Mouse (Mus musculus) ES-E14 (cell line): ENCODE results near the gene Gm28308.

Source experiments
- HCFC1 ChIP-seq: IDR thresholded peaks from 2 replicates; pipeline ENCODE4 v1.6.1; 2012; ENCODE audit warnings: low read length, inconsistent platforms, borderline replicate concordance; ENCODE audit not compliant: insufficient read depth
- MAFK ChIP-seq: IDR thresholded peaks from 2 replicates; pipeline ENCODE4 v1.6.1; 2014; ENCODE audit warnings: mild to moderate bottlenecking, low read depth, low read length, inconsistent platforms; ENCODE audit not compliant: insufficient read depth
- ZNF384 ChIP-seq: IDR thresholded peaks from 2 replicates; pipeline ENCODE4 v1.6.1; 2012; ENCODE audit warnings: low read depth, low read length, inconsistent platforms

DNA sequence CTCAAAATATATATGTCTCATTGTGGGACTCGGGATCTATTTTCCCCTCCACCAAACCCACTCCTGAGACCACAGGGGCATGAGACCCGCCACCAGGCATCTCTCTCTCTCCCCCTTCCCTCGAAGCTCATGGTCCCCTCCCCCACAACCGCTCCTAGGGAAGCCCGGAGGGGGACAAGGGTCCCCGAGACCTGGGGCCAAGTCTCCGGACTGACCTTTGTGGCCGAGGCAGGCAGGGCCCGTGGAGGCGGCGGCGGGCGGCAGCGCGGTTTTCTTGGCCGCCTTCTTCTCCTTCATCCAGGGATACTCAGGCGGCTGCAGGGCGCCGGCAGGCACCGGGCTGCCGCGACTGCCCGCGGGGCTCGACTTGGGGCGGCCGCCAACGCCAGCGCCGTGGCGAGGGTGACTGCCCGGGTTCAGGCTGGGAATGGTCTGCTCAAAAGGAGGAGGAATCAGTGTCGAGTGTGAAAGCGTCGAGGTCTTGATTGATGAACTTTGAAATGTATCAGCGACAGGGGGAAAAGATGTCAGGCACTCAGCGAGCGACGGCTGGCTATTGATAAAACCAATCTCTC lies 49.0 kb downstream of the Gm28308 start:
- TF ChIP-seq MAFK (no peak), HCFC1 (no peak), ZNF384 (no peak)
